Mouse (Mus musculus) embryo, embryonic 11 days (tissue): ENCODE results near the gene Tgfbrap1.
"Not testable (repeated sequence)": the region's sequence is repeated elsewhere in the genome, so short reads cannot be mapped to it uniquely, and the experiment has no call there.

Source experiments
- DNase-seq: peaks from one replicate; pipeline ENCODE4 v3.0.0-alpha.2; 2015

Gene Tgfbrap1

GRCm38 (mm10) chr1:43108729-43109128 is 10.3 kb upstream of the Tgfbrap1 start:
- no peak for DNase-seq

GRCm38 (mm10) chr1:43094206-43094605 is 4.2 kb downstream of the Tgfbrap1 start:
- DNase-seq: no peak

DNA sequence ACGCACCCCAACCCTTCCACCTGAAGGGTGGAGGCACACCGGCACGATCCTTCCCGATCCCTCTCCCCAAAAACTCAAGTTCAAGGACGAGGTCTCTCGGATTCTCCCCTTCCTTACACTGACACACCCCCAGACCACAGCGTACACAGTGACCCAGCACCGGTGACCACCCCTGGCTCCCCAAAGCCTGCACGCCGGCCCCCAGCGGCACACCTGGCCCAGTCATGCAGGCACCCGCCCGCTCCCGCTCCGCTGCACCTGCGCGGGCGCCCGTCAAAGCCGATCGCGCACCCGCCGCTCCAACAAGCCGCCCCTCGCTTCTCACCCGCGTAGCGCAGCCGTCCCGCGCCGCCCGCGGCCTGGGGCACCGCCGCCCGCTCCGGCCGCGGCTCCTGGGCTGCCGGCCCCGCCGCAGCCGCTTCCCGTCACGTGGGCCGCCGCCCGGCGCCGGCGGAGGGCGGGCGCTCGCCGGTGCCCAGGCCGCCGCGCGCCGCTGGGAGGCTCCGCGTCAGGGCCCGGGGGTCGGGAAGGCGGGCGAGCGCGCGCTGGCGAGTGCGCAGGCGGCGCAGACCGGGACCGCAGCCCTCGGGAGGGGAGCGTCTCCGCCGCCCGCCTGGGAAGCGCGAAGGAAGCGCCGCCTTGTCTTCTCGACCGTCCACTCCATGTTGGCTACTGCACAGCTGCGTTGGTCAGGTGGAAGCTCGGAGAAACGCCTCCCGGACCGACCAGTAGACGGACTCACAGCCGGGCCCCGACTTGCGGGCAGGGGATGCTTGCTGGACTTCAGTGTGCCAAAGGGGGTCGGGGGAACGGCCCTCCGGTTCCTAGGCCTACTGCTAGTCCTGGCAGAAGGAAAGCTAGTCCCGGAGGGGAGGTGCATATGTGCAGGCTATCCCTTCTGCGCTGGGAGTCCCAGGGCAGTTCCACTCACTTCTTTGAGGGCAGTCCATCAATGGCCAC is 6.1 kb downstream of the Tgfbrap1 start:
- DNase-seq: peak; percentile 84

DNA sequence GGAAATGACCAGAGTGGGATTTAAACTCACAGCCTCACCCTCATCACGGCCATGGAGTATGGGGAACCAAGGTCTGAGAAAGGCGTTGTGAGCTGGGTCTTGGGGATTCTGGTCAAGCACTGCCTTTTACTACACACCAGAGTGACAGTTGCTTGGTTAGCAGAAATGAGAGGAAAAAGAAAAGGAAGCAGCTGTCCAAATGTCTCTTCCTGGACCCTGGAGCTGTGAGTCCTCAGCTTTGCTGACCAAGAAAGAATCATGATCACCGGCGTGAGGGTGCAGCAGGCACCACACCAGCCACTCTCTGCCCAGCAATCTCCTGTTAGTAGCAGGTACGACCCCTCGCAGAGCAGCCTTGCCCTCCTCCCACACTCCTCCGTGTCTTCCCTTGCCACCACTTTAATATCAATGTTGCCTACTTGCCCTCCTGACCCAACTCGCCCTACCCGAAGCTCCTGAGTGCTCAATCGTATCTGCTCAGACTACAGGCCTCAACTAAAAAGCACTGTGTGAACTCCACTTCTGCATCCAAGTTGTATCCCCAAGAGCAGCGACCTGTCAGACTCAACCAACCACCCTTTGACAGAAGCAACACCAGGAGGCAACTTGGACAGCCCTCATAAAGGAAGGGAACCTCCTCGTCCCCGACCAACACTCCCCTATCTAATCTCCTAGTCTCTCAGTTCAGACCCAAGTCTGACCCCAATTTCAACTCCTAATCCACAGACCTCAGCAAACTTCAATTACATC is 7.0 kb downstream of the Tgfbrap1 start:
- no peak for DNase-seq

DNA sequence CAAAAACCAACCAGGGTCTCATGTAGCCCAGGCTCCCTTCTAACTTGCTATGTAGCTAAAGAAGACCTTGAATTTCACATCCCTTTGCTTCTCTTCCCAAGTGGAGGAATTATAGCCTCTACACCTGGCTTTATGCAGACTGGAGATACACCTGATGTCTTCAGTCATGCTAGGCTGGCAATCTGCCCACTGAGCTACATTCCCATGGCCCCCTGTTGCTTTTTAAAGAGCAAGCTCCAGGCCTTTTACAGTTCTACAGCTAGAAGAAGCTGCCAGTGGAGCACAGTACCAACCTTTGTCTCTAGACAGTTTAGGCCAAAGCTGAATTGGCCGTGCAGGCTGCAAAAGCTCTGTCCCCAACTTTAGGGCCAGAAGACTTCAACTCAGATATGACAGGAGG is 8.0 kb downstream of the Tgfbrap1 start:
- no peak for DNase-seq

- no peak for DNase-seq
These were observed 15.5 kb downstream of the Tgfbrap1 start for GRCm38 (mm10) chr1:43082946-43083345.

DNA sequence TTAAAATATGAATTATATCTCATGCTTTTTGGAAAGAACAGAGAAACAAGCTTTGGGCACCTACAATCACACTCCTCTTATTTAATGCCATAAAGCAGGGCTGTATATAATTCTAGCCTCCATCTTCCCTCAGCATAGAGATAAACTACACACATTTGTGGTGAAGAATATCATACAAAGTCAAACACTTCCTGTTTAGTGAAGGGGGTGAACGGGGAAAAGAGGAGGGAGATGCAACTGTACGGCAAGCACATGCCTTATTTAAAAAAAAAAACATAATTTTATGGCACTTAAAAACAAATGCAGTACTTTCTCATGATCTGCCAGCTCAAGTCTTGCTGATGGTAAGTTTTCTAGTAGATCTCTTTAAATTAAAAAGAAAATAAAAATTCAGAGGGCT is 20.3 kb downstream of the Tgfbrap1 start:
- no peak for DNase-seq

DNA sequence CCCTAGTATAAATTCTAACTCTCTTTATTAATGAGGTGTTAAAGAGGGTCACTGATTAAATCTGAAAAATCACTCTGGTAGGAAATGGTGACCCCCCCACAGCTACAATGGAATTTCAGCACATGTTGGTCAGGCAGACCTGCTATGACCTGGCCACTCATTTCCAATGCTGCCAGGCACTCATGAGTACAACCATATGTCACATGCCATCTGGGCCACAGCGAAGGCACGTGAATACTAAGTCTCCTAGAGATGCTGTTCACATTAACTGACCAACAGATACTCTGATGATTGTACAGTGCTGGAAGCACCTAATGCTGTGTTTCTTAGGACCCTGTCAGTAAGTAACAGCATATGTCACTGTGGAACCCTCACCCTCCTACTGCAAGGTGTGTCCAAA is 23.6 kb downstream of the Tgfbrap1 start:
- DNase-seq: no peak

GRCm38 (mm10) chr1:43072561-43072960 is 25.9 kb downstream of the Tgfbrap1 start:
- DNase-seq: no peak

DNA sequence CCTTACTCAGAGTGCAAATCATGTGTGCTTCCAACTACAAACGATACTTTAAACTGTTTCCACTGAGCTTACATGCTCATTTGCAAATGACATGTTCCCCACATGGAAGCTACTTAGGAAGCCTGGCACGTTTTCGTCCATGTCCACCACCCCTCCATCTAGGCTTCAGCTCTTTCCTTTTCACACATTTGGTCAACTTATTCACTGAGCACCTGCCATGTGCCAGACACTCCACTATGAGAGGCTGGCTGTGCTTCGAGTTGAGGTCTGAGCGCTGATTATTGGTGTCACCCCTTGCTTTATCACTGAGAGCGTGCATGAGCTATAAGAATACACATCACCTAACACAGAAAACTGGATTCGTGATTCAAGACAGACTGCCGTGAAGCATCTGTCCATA is 26.4 kb downstream of the Tgfbrap1 start:
- DNase-seq: no peak

DNA sequence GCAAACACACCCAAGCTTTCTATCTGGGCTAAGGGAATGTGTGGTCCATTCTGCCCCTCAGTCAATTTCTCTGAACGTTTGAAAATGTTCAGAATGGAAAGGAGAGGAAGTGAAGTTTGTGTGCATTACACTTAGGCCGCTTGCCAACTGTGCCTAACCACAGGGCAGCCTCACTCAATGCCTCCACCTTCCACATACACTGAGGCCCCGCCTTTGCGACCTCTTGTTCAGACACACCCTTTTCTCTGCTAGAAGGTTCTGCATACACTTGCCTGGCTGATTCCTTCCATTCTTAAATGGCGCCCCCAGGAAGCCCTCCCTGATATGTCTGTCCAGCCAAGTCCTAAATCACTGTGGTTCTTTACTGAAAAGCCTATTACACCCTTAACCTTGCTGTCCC is 27.7 kb downstream of the Tgfbrap1 start:
- no peak for DNase-seq

- no peak for DNase-seq
These were observed 30.9 kb downstream of the Tgfbrap1 start for GRCm38 (mm10) chr1:43067551-43067950.

- no peak for DNase-seq
These were observed 31.9 kb downstream of the Tgfbrap1 start for GRCm38 (mm10) chr1:43066573-43066972.

DNA sequence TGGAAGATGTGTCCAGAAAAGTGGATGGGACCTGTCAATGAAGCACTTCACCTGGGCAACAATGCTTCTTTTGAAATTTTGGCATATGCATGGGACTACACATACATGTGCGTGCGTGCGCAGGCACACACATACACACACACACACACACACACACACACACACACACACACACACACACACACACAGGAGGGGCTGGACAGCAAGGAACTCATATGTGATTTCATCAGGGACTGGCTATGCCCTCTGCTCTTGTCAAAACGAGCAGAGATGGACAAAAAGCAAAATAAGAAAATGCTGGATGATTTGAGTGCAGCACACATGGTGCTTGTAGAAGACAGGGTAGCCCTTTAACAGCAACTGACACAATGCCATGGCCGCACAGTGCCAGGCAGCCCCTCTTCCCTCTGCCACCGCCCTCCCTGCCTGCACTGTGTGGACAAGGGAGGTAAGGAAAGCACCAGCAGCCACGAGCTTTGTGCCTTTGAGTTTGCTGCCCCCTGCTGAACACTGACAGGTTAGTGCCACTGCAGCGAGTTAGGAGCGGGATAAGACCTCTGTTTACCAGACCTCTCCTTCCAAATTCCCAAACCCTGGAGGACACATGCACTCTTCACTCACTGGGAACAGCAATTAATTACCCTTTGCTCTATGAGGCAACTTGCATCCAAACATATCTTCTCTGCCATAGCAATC is 32.7 kb downstream of the Tgfbrap1 start:
- DNase-seq: peak; percentile 84

DNA sequence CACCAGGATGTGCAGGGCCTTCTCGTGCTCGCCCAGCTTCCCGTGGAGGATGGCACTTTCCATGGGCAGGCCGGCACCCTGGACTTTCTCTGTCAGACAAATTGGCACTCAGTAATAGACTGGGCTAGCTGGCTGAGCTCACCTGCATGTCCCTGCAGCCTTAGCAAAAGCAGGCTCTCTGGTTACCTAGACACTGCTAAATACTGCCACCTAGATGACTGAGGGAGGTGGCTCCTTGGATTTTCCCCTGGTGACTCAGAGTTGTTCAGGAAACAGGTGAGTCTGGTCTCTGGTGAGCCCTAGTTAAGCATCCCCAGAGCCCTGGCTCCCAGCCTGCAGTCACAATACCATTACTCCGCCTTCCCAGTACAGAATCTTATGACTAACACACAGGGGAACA is 46.5 kb downstream of the Tgfbrap1 start:
- DNase-seq: peak; percentile 9

DNA sequence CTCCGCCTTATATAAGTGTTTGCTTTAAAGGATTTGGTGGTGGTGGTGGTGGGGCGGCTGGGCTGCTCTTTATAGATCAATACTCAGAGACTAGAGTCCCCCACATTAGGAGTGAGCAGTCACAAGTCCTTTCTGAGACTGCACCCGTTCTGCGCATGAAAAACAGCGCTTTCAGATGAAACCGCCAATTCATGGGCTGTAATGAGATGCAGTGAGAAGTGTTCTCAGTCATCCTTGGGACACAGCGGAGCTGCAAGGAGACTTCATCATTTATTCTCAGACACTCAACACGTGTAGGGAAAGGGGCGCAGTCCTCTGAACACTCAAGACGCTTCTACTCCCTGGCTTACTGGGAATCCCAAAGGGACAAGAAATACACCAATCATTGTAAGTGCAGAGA is 50.6 kb downstream of the Tgfbrap1 start:
- no peak for DNase-seq

- no peak for DNase-seq
These were observed 51.4 kb downstream of the Tgfbrap1 start for GRCm38 (mm10) chr1:43046990-43047389.

DNA sequence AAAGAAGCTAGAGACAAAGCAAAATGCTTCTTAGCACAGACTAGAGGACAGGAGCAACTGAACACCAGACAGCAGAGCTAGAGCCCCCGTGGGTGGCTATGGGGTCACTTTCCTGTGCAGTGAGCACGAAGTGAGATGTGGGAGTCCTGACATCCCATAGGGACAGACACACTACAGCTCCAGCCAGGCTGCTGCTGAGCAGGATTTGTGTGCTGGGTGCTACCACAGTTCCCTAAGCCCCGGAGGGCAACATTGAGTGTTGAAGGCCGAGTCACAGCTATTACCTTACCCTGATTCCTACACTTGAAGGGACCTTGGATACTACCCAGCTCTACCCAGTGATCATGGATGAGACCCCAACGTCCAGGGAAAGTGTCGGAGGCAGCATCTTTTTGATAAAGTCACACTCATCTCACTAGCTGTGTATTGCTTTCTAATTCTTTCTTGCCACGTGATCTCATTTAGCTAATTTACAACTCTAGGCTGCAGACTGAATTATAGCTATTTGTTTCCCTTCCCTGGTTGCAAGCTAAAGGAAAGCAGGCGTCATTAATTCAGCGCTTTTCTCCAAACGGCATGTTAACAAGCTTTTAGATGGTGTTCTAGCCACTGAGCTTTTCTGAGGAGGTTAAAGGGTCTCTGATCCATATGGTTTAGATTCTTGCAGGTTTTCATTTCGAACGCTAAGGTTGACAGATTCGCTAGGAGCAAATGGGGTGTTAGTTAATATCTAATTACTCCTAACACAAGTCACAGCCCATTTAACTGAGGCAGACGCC is 53.0 kb downstream of the Tgfbrap1 start:
- peak; percentile 5 for DNase-seq

- DNase-seq: no peak
These were observed 56.2 kb downstream of the Tgfbrap1 start for GRCm38 (mm10) chr1:43042271-43042670.

GRCm38 (mm10) chr1:43036014-43036413 is 62.4 kb downstream of the Tgfbrap1 start:
- no peak for DNase-seq

DNA sequence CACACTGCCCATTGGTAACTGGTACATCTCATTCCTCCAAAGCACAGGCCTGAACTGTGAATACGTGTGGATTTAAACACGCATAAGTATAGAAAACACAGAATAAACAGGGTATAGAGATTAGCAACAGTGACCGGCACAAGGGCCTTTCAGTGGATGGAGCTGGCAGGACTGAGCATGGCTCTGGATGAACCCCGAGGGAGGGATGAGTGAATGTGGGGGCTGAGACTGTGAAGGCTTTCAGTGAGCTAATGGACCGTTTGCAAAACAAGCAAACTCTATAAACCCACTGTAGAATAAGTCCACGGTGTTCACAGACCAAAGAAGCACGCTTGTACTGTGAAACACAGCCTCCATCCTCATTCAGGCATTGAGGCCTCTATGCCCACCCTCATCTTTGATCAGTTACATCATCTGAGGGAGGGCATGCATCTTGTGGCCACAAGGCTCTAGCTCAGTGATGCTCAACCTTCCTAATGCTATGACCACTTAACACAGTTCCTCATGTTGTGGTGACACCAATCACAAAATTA is 83.2 kb downstream of the Tgfbrap1 start:
- DNase-seq: not testable (repeated sequence)

GRCm38 (mm10) chr1:43010461-43010860 is 88.0 kb downstream of the Tgfbrap1 start:
- peak; percentile 32 for DNase-seq
